Mouse (Mus musculus) limb, embryonic 11.5 days (tissue): Measurements from ENCODE around the gene Tfe3. TPM values are rescaled to one million over a fixed set of nuclear protein-coding genes. Genes with fewer than 3 reads are reported as not detected.
A peak's percentile ranks its signal among the peaks of the same experiment; 100 is the strongest.
"Not testable (repeated sequence)": the region's sequence is repeated elsewhere in the genome, so short reads cannot be mapped to it uniquely, and the experiment has no call there.

Experiments
- ATAC-seq: fragments of 200-750 bp; cut with Nextera tagmentation; 2 replicates; pipeline ENCODE4 v1.8.0; 2017; ENCODE audit warnings: low read depth; ENCODE audit not compliant: insufficient number of reproducible peaks, low FRiP score, low TSS enrichment
- DNase-seq: peaks from one replicate; pipeline ENCODE4 v3.0.0-alpha.2; 2015; ENCODE audit warnings: low spot score
- H3K27ac ChIP-seq: fragments of 300-500 bp; sonication (generic); replicated peaks from 2 replicates; pipeline ENCODE4 v1.5.1; 2014; ENCODE audit warnings: low read depth, mild to moderate bottlenecking, low read length
- H3K27me3 ChIP-seq: fragments of 300-500 bp; sonication (generic); 2 replicates; pipeline ENCODE4 v1.6.1; 2014; ENCODE audit warnings: mild to moderate bottlenecking, low read length, mixed read lengths; ENCODE audit not compliant: control insufficient read depth, insufficient read depth
- H3K36me3 ChIP-seq: fragments of 300-500 bp; sonication (generic); 2 replicates; pipeline ENCODE4 v1.6.1; 2014; ENCODE audit warnings: mild to moderate bottlenecking, low read length, moderate library complexity, mixed read lengths; ENCODE audit not compliant: control insufficient read depth, insufficient read depth
- H3K4me1 ChIP-seq: fragments of 300-500 bp; sonication (generic); 2 replicates; pipeline ENCODE4 v1.6.1; 2014; ENCODE audit warnings: low read length, mixed read lengths; ENCODE audit not compliant: control insufficient read depth, insufficient read depth
- H3K4me2 ChIP-seq: fragments of 300-500 bp; sonication (generic); 2 replicates; pipeline ENCODE4 v1.6.1; 2014; ENCODE audit warnings: low read depth, mild to moderate bottlenecking, moderate library complexity; ENCODE audit not compliant: severe bottlenecking
- H3K4me3 ChIP-seq: fragments of 300-500 bp; sonication (generic); 2 replicates; pipeline ENCODE4 v1.5.1; 2014; ENCODE audit warnings: low read depth, low read length
- H3K9ac ChIP-seq: fragments of 300-500 bp; sonication (generic); 2 replicates; pipeline ENCODE4 v1.6.1; 2014; ENCODE audit warnings: mild to moderate bottlenecking, low read length
- H3K9me3 ChIP-seq: fragments of 300-500 bp; sonication (generic); 2 replicates; pipeline ENCODE4 v1.6.1; 2016; ENCODE audit warnings: low read length; ENCODE audit not compliant: control insufficient read depth
- WGBS: fragments of 180-500 bp; shearing (Covaris S2); extraction: QIAGEN DNeasy Blood & Tissue Kit; methylation state at CpG from one replicate; pipeline ENCODE4 v1.1.7; 2014; 5-methylcytosine and 5-hydroxymethylcytosine counted together
- polyA plus RNA-seq: library from polyadenylated mRNA; unstranded; fragments of >200 nt; fragmentation: Nextera tagmentation; extraction: Ambion mirVana; gene quantifications from 2 replicates; pipeline ENCODE4 v1.2.1, GENCODE M21; 2014

Tfe3 gene
- 17.7 and 20.6 TPM in 2 replicates for polyA plus RNA-seq

GRCm38 (mm10) chrX:7762137-7762920 lies at the start of gene Tfe3:
TSS of gene Tfe3 (plus strand) at chrX:7762560.
- H3K27me3 ChIP-seq: no peaks in the 10 kb centered on the region
- peak within 1 kb of the TSS; percentile 63 for H3K4me3 ChIP-seq
- H3K9ac ChIP-seq: peak within 1 kb of the TSS; percentile 60
- no peaks in the 10 kb centered on the region for H3K4me1 ChIP-seq
- ATAC-seq: peak; percentile 94
- H3K36me3 ChIP-seq: no peaks in the 10 kb centered on the region
- H3K9me3 ChIP-seq: no peaks in the 10 kb centered on the region
- H3K4me2 ChIP-seq: peak within 1 kb of the TSS; percentile 60
- H3K27ac ChIP-seq: 0 out of 2 replicates have a peak within 1 kb of the TSS, but pooled peaks have one; percentile 8
- peak; percentile 87 for DNase-seq
- WGBS: 21% methylated on average over 38 of the region's 38 CpGs

GRCm38 (mm10) chrX:7713764-7714134 lies 48.6 kb upstream of the Tfe3 start:
- H3K4me1 ChIP-seq, DNase-seq, H3K27me3 ChIP-seq, H3K36me3 ChIP-seq, H3K9ac ChIP-seq, H3K9me3 ChIP-seq, H3K27ac ChIP-seq: not testable (repeated sequence)
- peak; percentile 39 for ATAC-seq
- H3K4me3 ChIP-seq: peak overlapping the region; percentile 27
- peak overlapping the region; percentile 35; the same call in 1 of the 2 replicates for H3K4me2 ChIP-seq
- 30% methylated on average over 5 of the region's 12 CpGs for WGBS

- H3K9ac ChIP-seq, H3K27me3 ChIP-seq, H3K9me3 ChIP-seq, H3K36me3 ChIP-seq, H3K4me1 ChIP-seq, H3K27ac ChIP-seq: not testable (repeated sequence)
- ATAC-seq (peak; percentile 97), DNase-seq (peak; percentile 87)
- Histone ChIP-seq H3K4me3 (peak within 1 kb of the TSS; percentile 27), H3K4me2 (peak within 1 kb of the TSS; percentile 35; the same call in 1 of the 2 replicates)
- WGBS: 18% methylated on average over 18 of the region's 60 CpGs
These were observed 48.0 kb upstream of the Tfe3 start, which contains the start of gene Wdr45 for GRCm38 (mm10) chrX:7714135-7714899. TSS of gene Wdr45 (plus strand) at chrX:7714333.

GRCm38 (mm10) chrX:7716058-7716457 lies 46.3 kb upstream of the Tfe3 start:
- not testable (repeated sequence) for H3K36me3 ChIP-seq, H3K27ac ChIP-seq, H3K4me2 ChIP-seq, H3K4me3 ChIP-seq, H3K9ac ChIP-seq, DNase-seq, H3K4me1 ChIP-seq, ATAC-seq, H3K9me3 ChIP-seq, H3K27me3 ChIP-seq
- WGBS: 52% methylated on average over 1 of the region's 1 CpGs

GRCm38 (mm10) chrX:7721514-7722281 lies 40.7 kb upstream of the Tfe3 start, which contains the start of gene Gm45208:
TSS of gene Gm45208 (plus strand) at chrX:7722245.
- DNase-seq (peak; percentile 66), ATAC-seq (peak; percentile 73)
- 19% methylated on average over 22 of the region's 22 CpGs for whole genome bisulfite sequencing
- Histone ChIP-seq H3K4me2 (peak within 1 kb of the TSS; percentile 58), H3K4me1 (no peaks in the 10 kb centered on the region), H3K9ac (peak within 1 kb of the TSS; percentile 56), H3K4me3 (peak within 1 kb of the TSS; percentile 41), H3K27me3 (no peaks in the 10 kb centered on the region), H3K27ac (peak within 1 kb of the TSS; percentile 70; the same call in 1 of the 2 replicates), H3K9me3 (no peaks in the 10 kb centered on the region), H3K36me3 (no peaks in the 10 kb centered on the region)

GRCm38 (mm10) chrX:7722282-7722611 lies 40.1 kb upstream of the Tfe3 start:
- H3K9ac ChIP-seq: peak overlapping the region; percentile 56; the same call in 1 of the 2 replicates
- no peaks in the 10 kb centered on the region for H3K27me3 ChIP-seq
- peak overlapping the region; percentile 41 for H3K4me3 ChIP-seq
- H3K4me1 ChIP-seq: no peaks in the 10 kb centered on the region
- 0 out of 2 replicates have a peak overlapping the region, but pooled peaks have one; percentile 70 for H3K27ac ChIP-seq
- ATAC-seq: no peak
- H3K4me2 ChIP-seq: peak overlapping the region; percentile 58
- no peaks in the 10 kb centered on the region for H3K9me3 ChIP-seq
- 14% methylated on average over 11 of the region's 11 CpGs for WGBS
- DNase-seq: no peak
- H3K36me3 ChIP-seq: no peaks in the 10 kb centered on the region

GRCm38 (mm10) chrX:7722691-7723090 lies 39.7 kb upstream of the Tfe3 start:
- Histone ChIP-seq H3K36me3 (no peaks in the 10 kb centered on the region), H3K4me3 (peak overlapping the region; percentile 41), H3K9ac (no peak overlapping the region), H3K27ac (no peak overlapping the region), H3K9me3 (no peaks in the 10 kb centered on the region), H3K4me2 (peak overlapping the region; percentile 58), H3K27me3 (no peaks in the 10 kb centered on the region), H3K4me1 (no peaks in the 10 kb centered on the region)
- ATAC-seq (no peak), DNase-seq (no peak)
- 31% methylated on average over 4 of the region's 4 CpGs for WGBS

GRCm38 (mm10) chrX:7724135-7724534 lies 38.2 kb upstream of the Tfe3 start:
- WGBS: 74% methylated on average over 7 of the region's 7 CpGs
- Histone ChIP-seq H3K4me2 (no peak overlapping the region), H3K9ac (no peak overlapping the region), H3K27ac (no peak overlapping the region), H3K27me3 (no peaks in the 10 kb centered on the region), H3K9me3 (no peaks in the 10 kb centered on the region), H3K4me3 (no peak overlapping the region), H3K36me3 (no peaks in the 10 kb centered on the region), H3K4me1 (no peaks in the 10 kb centered on the region)
- no peak for DNase-seq
- no peak for ATAC-seq
